Mouse (Mus musculus): Measurements from ENCODE around the gene Bloc1s3. TPM values are rescaled to one million over a fixed set of nuclear protein-coding genes. Genes with fewer than 3 reads are reported as not detected.

Bloc1s3 gene
- polyA plus RNA-seq, 1 experiment, result 11.0 TPM

DNA sequence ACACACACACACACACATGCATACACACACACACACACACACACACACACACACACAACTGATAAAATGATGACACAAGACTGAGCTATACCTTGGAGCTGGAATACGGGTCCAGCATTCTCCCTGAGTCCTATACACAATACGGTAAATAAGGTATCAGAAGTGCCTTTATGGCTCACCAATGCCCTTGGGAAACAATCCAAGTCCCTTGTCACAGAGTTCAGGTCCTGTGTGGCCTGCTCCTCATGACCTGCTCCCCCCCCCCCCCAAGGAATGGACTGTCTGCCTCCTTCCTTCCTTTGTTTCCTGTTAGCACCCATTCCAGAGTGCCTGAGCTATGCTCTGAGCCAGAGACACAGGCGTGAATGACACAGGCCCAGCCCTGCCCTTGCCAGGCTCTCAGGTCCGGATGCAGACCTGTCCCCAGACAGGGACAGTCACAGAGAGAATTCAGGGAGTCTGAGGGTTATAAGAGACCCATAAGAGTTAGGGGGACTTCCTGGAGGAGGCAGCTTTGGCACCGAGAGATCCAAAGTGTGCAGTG is 41.5 kb downstream of the Bloc1s3 start:
- H3K27ac ChIP-seq (ENCODE audit: insufficient read depth, low read depth, low read length), result 0 out of 2 replicates have a peak overlapping the region, but pooled peaks have one; percentile 46
- H3K4me1 ChIP-seq (ENCODE audit: control insufficient read depth, insufficient read depth, low read length), result peaks cover 36% of the 10 kb centered on the region
- no peak for TF ChIP-seq POLR2A (IDR thresholded peaks at IDR 0.05; ENCODE audit: borderline replicate concordance, low read depth, low read length)
- no peak for TF ChIP-seq CTCF (IDR thresholded peaks at IDR 0.05; ENCODE audit: low read depth, low read length)
- H3K4me3 ChIP-seq (ENCODE audit: insufficient read depth, low read length), result no peak overlapping the region

DNA sequence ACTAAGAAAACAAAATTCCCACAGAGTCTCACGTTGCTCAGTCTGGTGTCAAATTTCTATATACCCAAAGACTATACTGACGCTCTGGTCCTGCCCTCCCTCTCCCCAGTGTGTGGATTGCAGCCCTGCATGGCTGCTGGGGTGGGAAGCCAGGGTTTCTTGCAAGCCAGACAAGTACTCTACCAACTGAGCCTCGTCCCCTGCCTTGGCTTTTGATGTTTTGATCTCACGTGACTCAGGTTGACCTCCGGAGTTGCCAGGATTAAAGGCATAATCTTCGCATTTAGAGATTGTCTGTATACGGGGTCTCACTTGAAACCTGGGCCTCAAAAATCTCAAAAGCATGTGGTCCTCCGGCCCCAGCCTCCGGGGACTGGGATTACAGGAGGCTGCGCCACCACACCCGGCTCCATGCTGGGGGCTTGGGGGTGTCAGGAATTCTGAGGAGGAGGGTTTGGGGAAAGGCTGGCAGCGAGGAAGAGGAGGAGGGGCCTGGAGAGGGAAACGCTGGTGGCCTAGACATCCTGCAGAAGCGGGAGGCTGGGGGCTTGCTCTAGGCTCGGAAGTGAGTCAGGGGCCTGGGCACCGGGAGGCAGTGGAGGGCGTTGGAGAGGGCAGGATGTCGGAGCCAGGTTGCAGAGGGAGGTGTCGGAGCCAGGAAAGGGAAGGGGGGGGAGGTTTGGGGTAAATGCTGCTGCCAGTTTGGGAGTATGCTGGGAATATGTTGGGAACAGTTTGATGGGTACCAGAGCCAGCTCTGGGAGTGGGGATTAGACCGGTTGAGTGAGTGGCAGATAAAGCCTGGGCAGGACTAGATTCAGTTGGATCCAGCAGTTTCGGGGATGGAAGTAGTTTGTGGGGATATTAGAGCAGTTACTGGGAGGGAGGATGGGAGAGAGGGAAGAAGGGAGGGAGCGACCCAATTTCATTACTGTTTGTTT is 43.5 kb downstream of the Bloc1s3 start:
- H3K27ac ChIP-seq (ENCODE audit: insufficient read depth, low read depth, low read length), result no peak overlapping the region
- TF ChIP-seq CTCF (IDR thresholded peaks at IDR 0.05; ENCODE audit: low read depth, low read length) (no peak), POLR2A (IDR thresholded peaks at IDR 0.05; ENCODE audit: borderline replicate concordance, low read depth, low read length) (no peak)
- no peak overlapping the region for H3K4me3 ChIP-seq (ENCODE audit: insufficient read depth, low read length)
- H3K4me1 ChIP-seq (ENCODE audit: control insufficient read depth, insufficient read depth, low read length), result peaks cover 29% of the 10 kb centered on the region

DNA sequence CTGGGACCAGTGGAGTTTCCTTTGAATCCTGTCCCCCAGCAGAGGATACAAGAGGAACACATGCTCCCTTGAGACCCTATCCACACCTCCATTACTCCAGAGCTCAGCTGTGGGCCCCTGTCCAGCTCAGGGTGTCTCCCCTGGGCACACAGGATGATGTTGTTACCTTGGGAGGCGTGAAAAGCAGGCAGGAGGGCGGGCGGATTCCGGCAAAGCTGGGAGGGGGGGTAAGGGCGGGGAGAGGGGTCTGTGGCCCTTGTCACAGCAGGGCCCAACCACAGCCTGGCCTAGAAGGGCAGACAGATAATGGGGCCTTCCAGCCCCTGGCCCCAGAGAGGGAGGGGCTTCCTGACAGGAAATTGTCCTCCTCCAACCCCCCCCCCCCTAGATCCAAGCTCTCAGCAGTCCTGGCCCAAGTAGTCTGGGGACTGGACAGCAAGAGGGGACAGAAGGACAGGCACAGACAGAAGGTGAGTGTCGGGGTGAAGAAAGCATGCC is 45.2 kb downstream of the Bloc1s3 start, which contains the start of gene Exoc3l2:
Gene Exoc3l2, plus strand, starts transcription at position 448 of the 498 bp plus-strand sequence.
- no peak for TF ChIP-seq CTCF (IDR thresholded peaks at IDR 0.05; ENCODE audit: low read depth, low read length)
- TF ChIP-seq POLR2A (IDR thresholded peaks at IDR 0.05; ENCODE audit: borderline replicate concordance, low read depth, low read length), result no peak
- Histone ChIP-seq H3K4me1 (ENCODE audit: control insufficient read depth, insufficient read depth, low read length) (peaks cover 29% of the 10 kb centered on the region), H3K27ac (ENCODE audit: insufficient read depth, low read depth, low read length) (no peak within 1 kb of the TSS), H3K4me3 (ENCODE audit: insufficient read depth, low read length) (no peak within 1 kb of the TSS)

DNA sequence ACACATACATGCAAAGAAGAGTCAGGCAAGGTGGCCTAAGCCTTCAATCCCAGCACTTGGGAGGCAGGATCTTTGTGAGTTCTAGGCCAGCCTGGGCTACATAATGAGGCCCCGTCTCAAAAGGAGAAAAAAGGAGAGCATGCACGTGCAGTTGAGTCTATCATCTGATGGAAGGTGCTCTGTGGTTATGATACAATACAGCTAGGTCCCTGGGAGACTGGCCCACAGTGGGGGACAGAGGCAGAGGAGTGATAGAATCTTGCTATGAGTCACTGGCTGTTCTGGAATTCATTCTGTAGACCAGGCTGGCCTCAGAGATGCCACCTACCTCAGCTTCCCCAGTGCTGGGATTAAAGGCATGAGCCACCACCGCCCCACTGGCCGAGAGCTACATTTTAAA is 45.7 kb downstream of the Bloc1s3 start:
- no peak overlapping the region for H3K4me3 ChIP-seq (ENCODE audit: insufficient read depth, low read length)
- H3K4me1 ChIP-seq (ENCODE audit: control insufficient read depth, insufficient read depth, low read length), result peaks cover 29% of the 10 kb centered on the region
- no peak overlapping the region for H3K27ac ChIP-seq (ENCODE audit: insufficient read depth, low read depth, low read length)
- TF ChIP-seq POLR2A (IDR thresholded peaks at IDR 0.05; ENCODE audit: borderline replicate concordance, low read depth, low read length) (no peak), CTCF (IDR thresholded peaks at IDR 0.05; ENCODE audit: low read depth, low read length) (no peak)

DNA sequence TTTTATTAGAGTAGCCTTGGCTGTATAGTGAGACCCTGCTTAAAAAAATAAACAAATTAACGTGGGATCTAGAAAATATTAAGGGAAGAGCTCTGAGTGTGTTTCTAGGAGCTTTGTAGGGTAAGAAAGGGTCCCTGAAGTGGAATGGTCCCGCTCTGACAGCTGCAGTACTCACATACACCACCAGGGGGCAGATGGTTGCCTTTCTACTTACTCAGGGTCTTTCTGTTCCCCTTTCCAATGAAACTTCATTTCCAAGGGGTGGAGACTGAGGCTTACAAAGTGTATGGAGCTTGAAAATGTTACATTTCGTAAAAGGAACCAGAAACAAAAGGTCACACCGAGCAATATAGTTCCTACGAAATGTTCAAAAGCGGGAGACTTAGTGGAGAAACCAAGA is 46.7 kb downstream of the Bloc1s3 start:
- H3K27ac ChIP-seq (ENCODE audit: insufficient read depth, low read depth, low read length), result peak overlapping the region; percentile 60
- TF ChIP-seq POLR2A (IDR thresholded peaks at IDR 0.05; ENCODE audit: borderline replicate concordance, low read depth, low read length) (no peak), CTCF (IDR thresholded peaks at IDR 0.05; ENCODE audit: low read depth, low read length) (peak; percentile 74)
- peaks cover 25% of the 10 kb centered on the region for H3K4me1 ChIP-seq (ENCODE audit: control insufficient read depth, insufficient read depth, low read length)
- peak overlapping the region; percentile 32; the same call in 1 of the 2 replicates for H3K4me3 ChIP-seq (ENCODE audit: insufficient read depth, low read length)

DNA sequence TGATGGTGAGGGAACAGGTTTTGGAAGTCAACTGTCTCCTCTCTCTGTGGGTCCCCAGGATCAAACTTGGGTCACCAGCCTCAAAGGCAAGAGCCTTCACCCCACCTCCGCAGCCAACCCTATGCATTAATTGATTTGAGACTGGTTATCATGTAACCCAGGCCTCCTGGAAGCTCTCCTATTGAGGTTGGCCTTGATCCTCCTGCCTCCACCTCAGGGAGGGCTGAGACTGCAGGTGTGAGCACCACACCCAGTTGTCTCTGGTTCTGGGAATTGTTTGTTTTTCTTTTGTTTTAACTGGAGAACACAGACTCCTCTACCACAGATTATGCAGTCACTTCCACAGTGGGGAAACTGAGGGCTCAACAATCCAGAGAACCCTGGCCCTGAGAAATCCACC is 47.7 kb downstream of the Bloc1s3 start:
- H3K4me3 ChIP-seq (ENCODE audit: insufficient read depth, low read length), result no peak overlapping the region
- H3K4me1 ChIP-seq (ENCODE audit: control insufficient read depth, insufficient read depth, low read length), result peaks cover 16% of the 10 kb centered on the region
- H3K27ac ChIP-seq (ENCODE audit: insufficient read depth, low read depth, low read length), result no peak overlapping the region
- TF ChIP-seq POLR2A (IDR thresholded peaks at IDR 0.05; ENCODE audit: borderline replicate concordance, low read depth, low read length) (no peak), CTCF (IDR thresholded peaks at IDR 0.05; ENCODE audit: low read depth, low read length) (no peak)

DNA sequence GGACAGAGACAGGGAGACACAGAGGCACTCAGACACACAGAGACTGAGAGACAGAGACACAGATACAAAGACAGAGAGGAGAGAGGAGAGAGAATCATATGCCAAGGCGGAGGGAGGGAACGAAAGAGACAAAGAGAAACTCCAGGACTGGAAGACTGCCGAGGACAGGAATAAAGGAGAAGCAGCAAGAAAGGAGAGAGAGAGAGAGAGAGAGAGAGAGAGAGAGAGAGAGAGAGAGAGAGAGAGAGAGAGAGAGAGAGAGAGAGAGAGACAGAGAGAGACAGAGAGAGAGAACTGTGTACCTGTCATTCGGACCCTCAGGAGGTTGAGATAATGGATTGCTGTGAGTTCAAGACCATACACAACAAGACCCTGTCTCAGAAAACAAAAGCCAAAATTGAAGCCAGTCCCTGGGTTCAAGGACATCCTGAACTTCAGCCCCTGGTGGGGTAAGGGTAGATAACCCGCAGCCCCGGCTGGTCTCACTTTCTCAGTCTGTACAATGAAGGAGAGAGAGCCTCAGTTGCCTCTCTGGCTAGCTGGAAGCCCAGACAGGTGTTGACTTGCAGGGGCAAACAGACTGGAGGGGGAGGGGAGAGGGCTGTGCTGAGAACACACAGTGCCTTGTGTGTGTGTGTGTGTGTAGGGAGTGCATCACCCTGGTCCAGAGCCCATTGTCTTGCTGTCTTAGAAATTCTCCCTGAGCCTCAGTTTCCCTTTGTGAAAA is 48.9 kb downstream of the Bloc1s3 start:
- Histone ChIP-seq H3K4me3 (ENCODE audit: insufficient read depth, low read length) (peak overlapping the region; percentile 72), H3K4me1 (ENCODE audit: control insufficient read depth, insufficient read depth, low read length) (peaks cover 15% of the 10 kb centered on the region), H3K27ac (ENCODE audit: insufficient read depth, low read depth, low read length) (peak overlapping the region; percentile 24; the same call in 1 of the 2 replicates)
- TF ChIP-seq CTCF (IDR thresholded peaks at IDR 0.05; ENCODE audit: low read depth, low read length), result no peak
- no peak for TF ChIP-seq POLR2A (IDR thresholded peaks at IDR 0.05; ENCODE audit: borderline replicate concordance, low read depth, low read length)

DNA sequence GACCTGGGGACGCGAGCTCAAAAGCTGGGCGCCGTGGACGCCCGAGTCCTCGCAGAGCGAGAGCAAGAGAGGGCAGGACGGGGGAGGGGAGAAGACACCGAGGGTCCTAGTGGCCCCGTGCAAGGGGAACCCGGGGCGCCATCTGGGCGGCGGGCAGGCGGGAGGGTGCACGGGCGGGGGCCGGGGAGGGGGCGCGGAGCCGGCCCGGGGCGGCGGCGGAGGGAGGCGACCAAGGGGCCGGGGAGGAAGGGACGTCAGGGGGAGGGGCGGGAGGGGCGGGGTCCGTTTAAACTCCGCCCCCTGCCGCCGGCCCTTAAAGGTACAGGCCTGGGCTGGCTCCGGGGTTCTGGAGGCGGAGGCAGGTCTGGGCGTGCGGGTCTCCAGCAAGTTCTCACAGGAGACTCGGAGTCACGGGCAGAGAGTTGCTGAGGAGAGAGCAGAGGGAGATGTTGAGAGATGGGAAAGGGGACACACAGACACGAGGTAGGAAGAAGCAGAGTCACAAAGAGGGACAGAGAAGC is 49.5 kb downstream of the Bloc1s3 start, which contains the start of gene Mark4:
Gene Mark4, minus strand, starts transcription at position 231 of the 521 bp plus-strand sequence.
- TF ChIP-seq CTCF (IDR thresholded peaks at IDR 0.05; ENCODE audit: low read depth, low read length) (no peak), POLR2A (IDR thresholded peaks at IDR 0.05; ENCODE audit: borderline replicate concordance, low read depth, low read length) (0 out of 2 replicates have a peak, but pooled peaks have one; percentile 46)
- Histone ChIP-seq H3K4me1 (ENCODE audit: control insufficient read depth, insufficient read depth, low read length) (peaks cover 15% of the 10 kb centered on the region), H3K27ac (ENCODE audit: insufficient read depth, low read depth, low read length) (peak within 1 kb of the TSS; percentile 24; the same call in 1 of the 2 replicates), H3K4me3 (ENCODE audit: insufficient read depth, low read length) (peak within 1 kb of the TSS; percentile 87)

DNA sequence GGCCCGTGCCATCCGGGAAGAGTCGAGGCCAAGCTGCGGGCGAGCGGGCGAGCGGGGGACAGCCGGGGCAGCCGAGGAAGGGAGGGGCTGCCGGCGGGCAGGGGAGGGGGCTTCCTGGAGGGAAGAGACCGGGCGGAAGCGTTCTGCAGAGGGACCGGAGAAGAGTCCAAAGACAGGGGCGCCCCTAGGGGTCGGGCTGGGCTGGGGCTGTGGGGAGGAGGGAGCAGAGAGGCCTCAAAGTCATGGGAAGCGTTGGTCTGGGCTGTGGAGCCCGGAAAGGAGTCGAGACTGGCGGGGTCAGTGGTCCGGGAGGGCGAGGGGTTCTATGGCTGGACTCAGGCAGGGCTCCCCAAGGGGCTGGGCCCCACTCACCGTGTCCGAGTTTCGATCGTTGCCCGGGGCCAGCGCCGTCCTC is 50.1 kb downstream of the Bloc1s3 start:
- TF ChIP-seq CTCF (IDR thresholded peaks at IDR 0.05; ENCODE audit: low read depth, low read length) (no peak), POLR2A (IDR thresholded peaks at IDR 0.05; ENCODE audit: borderline replicate concordance, low read depth, low read length) (no peak)
- Histone ChIP-seq H3K27ac (ENCODE audit: insufficient read depth, low read depth, low read length) (no peak overlapping the region), H3K4me1 (ENCODE audit: control insufficient read depth, insufficient read depth, low read length) (peaks cover 15% of the 10 kb centered on the region), H3K4me3 (ENCODE audit: insufficient read depth, low read length) (peak overlapping the region; percentile 87)

All from bone marrow macrophage, adult 2 months (primary cell).